ENCODE assay signal across 8 mouse cellular contexts in the genomic region with DNA sequence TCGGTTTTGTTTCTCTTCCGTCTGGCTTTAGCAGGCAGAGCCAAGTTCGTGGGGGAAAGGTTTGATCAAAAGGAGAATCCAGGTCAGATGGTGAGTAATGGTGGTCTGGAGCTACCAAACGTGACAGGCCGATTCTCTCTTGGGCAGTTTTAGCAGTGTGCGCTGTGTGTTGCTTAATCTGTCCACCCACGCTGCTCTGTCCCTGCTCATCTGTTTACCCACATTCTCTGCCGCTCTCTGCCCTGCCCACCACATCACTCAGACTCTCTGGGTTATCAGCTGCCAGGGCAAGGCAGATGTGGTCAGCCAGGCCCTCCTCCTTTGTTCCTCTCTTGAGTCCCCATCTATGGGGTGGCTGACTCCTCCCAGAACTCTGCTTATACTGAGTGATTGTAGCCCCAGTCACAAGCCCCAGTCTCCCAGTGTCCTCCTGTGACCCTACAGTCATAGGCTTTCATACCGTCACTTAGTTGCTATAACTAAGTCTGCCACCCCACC.
A peak's percentile ranks its signal among the peaks of the same experiment; 100 is the strongest.
DNase-seq lines count a peak whose midpoint lies in the region; ATAC-seq and TF ChIP-seq lines count a peak whose summit lies in the region.

No protein-coding gene starts in this region.

- peak overlapping the region; percentile 45; the same call in 1 of the 2 replicates for H3K27ac ChIP-seq in forebrain, postnatal 0 days (ENCODE audit: low read depth, low read length)

- no peak for TF ChIP-seq CTCF in forebrain, postnatal 0 days (IDR thresholded peaks at IDR 0.05; ENCODE audit: low read depth)

- no peak; the same call in 1 of the 2 replicates for ATAC-seq in forebrain, postnatal 0 days

- H3K4me1 ChIP-seq in forebrain, postnatal 0 days (ENCODE audit: insufficient read depth): no peaks in the 10 kb centered on the region
- H3K4me1 ChIP-seq in megakaryocyte, embryonic 14.5 days: peaks cover 72% of the 10 kb centered on the region

- H3K4me3 ChIP-seq in forebrain, postnatal 0 days (ENCODE audit: low read depth, low read length): no peak overlapping the region
- peak overlapping the region; percentile 89 for H3K4me3 ChIP-seq in megakaryocyte, embryonic 14.5 days (replicated peaks)

- H3K27me3 ChIP-seq in forebrain, postnatal 0 days (ENCODE audit: insufficient read depth, low read length): no peaks in the 10 kb centered on the region
- H3K27me3 ChIP-seq in megakaryocyte, embryonic 14.5 days (replicated peaks): no peaks in the 10 kb centered on the region

- intact Hi-C loops in gastrocnemius, postnatal 36 days (cut with DNase I): no loop called here

- peak overlapping the region; percentile 11; the same call in 1 of the 2 replicates for H3K9ac ChIP-seq in forebrain, postnatal 0 days

- 53% methylated on average over 9 of the region's 9 CpGs for WGBS in forebrain, postnatal 0 days

- no peaks in the 10 kb centered on the region for H3K9me3 ChIP-seq in forebrain, postnatal 0 days (ENCODE audit: low read length)
- no peaks in the 10 kb centered on the region for H3K9me3 ChIP-seq in megakaryocyte, embryonic 14.5 days

- no peaks in the 10 kb centered on the region for H3K36me3 ChIP-seq in forebrain, postnatal 0 days (ENCODE audit: insufficient read depth)
- H3K36me3 ChIP-seq in megakaryocyte, embryonic 14.5 days (replicated peaks; ENCODE audit: low read length): no peaks in the 10 kb centered on the region

- H3K4me2 ChIP-seq in forebrain, postnatal 0 days (ENCODE audit: low read depth): no peak overlapping the region

- DNase-seq in adrenal gland, postnatal 14 days: peak; percentile 17
- DNase-seq in adrenal gland, adult 8-10 months: no peak
- peak; percentile 10 for DNase-seq in CD4-positive helper T cell, adult 2 months (ENCODE audit: low read depth, low spot score)
- DNase-seq in forebrain, postnatal 0 days: no peak
- no peak for DNase-seq in frontal cortex, adult 2 months (ENCODE audit: extremely low spot score in 1 of 2, low spot score in 1 of 2)
- no peak for DNase-seq in gastrocnemius, postnatal 36 days
- DNase-seq in urinary bladder, postnatal 10 days (ENCODE audit: low spot score): no peak

Comparison
In these comparisons a context has a peak if more than half of its experiments do, and no peak if none do; other contexts are left out.
1. DNase-seq: peak in adrenal gland, postnatal 14 days (single experiment) and CD4-positive helper T cell, adult 2 months (single experiment); none in adrenal gland, adult 8-10 months (single experiment), forebrain, postnatal 0 days (single experiment), frontal cortex, adult 2 months (0 of 2), gastrocnemius, postnatal 36 days (0 of 2) and urinary bladder, postnatal 10 days (single experiment).